Mouse (Mus musculus) 416B (cell line): ENCODE results near the gene Gm13723.

ENCODE experiments used
- DNase-seq: peaks from one replicate; pipeline ENCODE4 v3.0.0; 2011; ENCODE audit warnings: low read depth

The Gm13723 gene

GRCm38 (mm10) chr2:86874702-86875101 is at the start of gene Gm13723:
Gene Gm13723, minus strand, starts transcription at chr2:86874802.
- DNase-seq: no peak

- no peak for DNase-seq
Measured at GRCm38 (mm10) chr2:86905647-86906046, 31.0 kb upstream of the Gm13723 start.

- no peak for DNase-seq
Measured at GRCm38 (mm10) chr2:86892116-86892515, 17.5 kb upstream of the Gm13723 start, which contains the start of gene Olfr1097. Gene Olfr1097, minus strand, starts transcription at chr2:86892216.

GRCm38 (mm10) chr2:86851596-86851995 is 23.0 kb downstream of the Gm13723 start, which contains the start of gene Olfr1095:
Gene Olfr1095, minus strand, starts transcription at chr2:86851696.
- no peak for DNase-seq

GRCm38 (mm10) chr2:86824363-86824762 is 50.2 kb downstream of the Gm13723 start, which contains the start of gene Olfr1094:
Gene Olfr1094, plus strand, starts transcription at chr2:86824663.
- DNase-seq: no peak
